Mouse (Mus musculus) ES-CJ7 (cell line): ENCODE data around the gene Rps4x.

Experiments
- DNase-seq: peaks from one replicate; pipeline ENCODE4 v3.0.0; 2011; ENCODE audit warnings: low read depth, low spot score

Rps4x gene

GRCm38 (mm10) chrX:102188712-102189497 is at the start of gene Rps4x:
Rps4x (minus strand) TSS chrX:102189394.
- DNase-seq, result peak; percentile 76

GRCm38 (mm10) chrX:102219126-102219525 is 29.9 kb upstream of the Rps4x start:
- DNase-seq, result peak; percentile 78

- DNase-seq, result peak; percentile 79
Observed at GRCm38 (mm10) chrX:102215356-102215755, 26.2 kb upstream of the Rps4x start.

GRCm38 (mm10) chrX:102190840-102191239 is 1.6 kb upstream of the Rps4x start:
- peak; percentile 57 for DNase-seq

- DNase-seq, result no peak
Observed at GRCm38 (mm10) chrX:102189581-102189980, 387 bp upstream of the Rps4x start.

- no peak for DNase-seq
Observed at GRCm38 (mm10) chrX:102187023-102187699, 2.0 kb downstream of the Rps4x start.

GRCm38 (mm10) chrX:102182575-102182974 is 6.6 kb downstream of the Rps4x start:
- DNase-seq, result no peak

GRCm38 (mm10) chrX:102175538-102176287 is 13.5 kb downstream of the Rps4x start:
- no peak for DNase-seq

GRCm38 (mm10) chrX:102170900-102171299 is 18.3 kb downstream of the Rps4x start:
- no peak for DNase-seq

- no peak for DNase-seq
Observed at GRCm38 (mm10) chrX:102170135-102170534, 19.1 kb downstream of the Rps4x start.

- DNase-seq, result no peak
Observed at GRCm38 (mm10) chrX:102169724-102170123, 19.5 kb downstream of the Rps4x start.

- DNase-seq, result no peak
Observed at GRCm38 (mm10) chrX:102166986-102167385, 22.2 kb downstream of the Rps4x start.

- no peak for DNase-seq
Observed at GRCm38 (mm10) chrX:102166521-102166920, 22.7 kb downstream of the Rps4x start.

GRCm38 (mm10) chrX:102163529-102163928 is 25.7 kb downstream of the Rps4x start:
- no peak for DNase-seq

- no peak for DNase-seq
Observed at GRCm38 (mm10) chrX:102163096-102163495, 26.1 kb downstream of the Rps4x start.

GRCm38 (mm10) chrX:102160528-102160927 is 28.7 kb downstream of the Rps4x start:
- DNase-seq, result no peak

- DNase-seq, result peak; percentile 52
Observed at GRCm38 (mm10) chrX:102159778-102160177, 29.4 kb downstream of the Rps4x start.

GRCm38 (mm10) chrX:102157423-102157791 is 31.8 kb downstream of the Rps4x start:
- no peak for DNase-seq

- DNase-seq, result peak; percentile 93
Observed at GRCm38 (mm10) chrX:102156618-102157422, 32.4 kb downstream of the Rps4x start, which contains the start of gene Ercc6l. Ercc6l (minus strand) TSS chrX:102157091.

- no peak for DNase-seq
Observed at GRCm38 (mm10) chrX:102141157-102141556, 48.0 kb downstream of the Rps4x start.
